Mouse (Mus musculus): ENCODE results near the gene Psmb9. TPM values are rescaled to one million over a fixed set of nuclear protein-coding genes. Genes with fewer than 3 reads are reported as not detected.
"Not testable (repeated sequence)": the region's sequence is repeated elsewhere in the genome, so short reads cannot be mapped to it uniquely, and the experiment has no call there.

Gene Psmb9
- polyA plus RNA-seq, 1 experiment from 2014 or later, result 0.63 TPM

- no peak for ATAC-seq (ENCODE audit: low read depth)
- Histone ChIP-seq H3K9ac (replicated peaks; ENCODE audit: low read depth, low read length) (no peak overlapping the region), H3K36me3 (ENCODE audit: control insufficient read depth, insufficient read depth, low read length) (no peaks in the 10 kb centered on the region), H3K27me3 (ENCODE audit: control insufficient read depth, insufficient read depth, low read length) (no peaks in the 10 kb centered on the region), H3K4me1 (ENCODE audit: control insufficient read depth, insufficient read depth, low read length) (no peaks in the 10 kb centered on the region), H3K4me3 (ENCODE audit: low read depth, low read length) (no peak overlapping the region), H3K9me3 (ENCODE audit: control insufficient read depth, low read length) (no peaks in the 10 kb centered on the region), H3K27ac (ENCODE audit: low read depth, low read length) (no peak overlapping the region), H3K4me2 (ENCODE audit: low read depth, low read length) (no peak overlapping the region)
- WGBS, result 45% methylated on average over 9 of the region's 9 CpGs
Observed at GRCm38 (mm10) chr17:34164202-34164895, 23.2 kb downstream of the Psmb9 start.

- H3K4me1 ChIP-seq (ENCODE audit: control insufficient read depth, insufficient read depth, low read length), result no peaks in the 10 kb centered on the region
- H3K4me3 ChIP-seq (ENCODE audit: low read depth, low read length), result no peak overlapping the region
- ATAC-seq (ENCODE audit: low read depth), result no peak
- H3K36me3 ChIP-seq (ENCODE audit: control insufficient read depth, insufficient read depth, low read length), result no peaks in the 10 kb centered on the region
- no peaks in the 10 kb centered on the region for H3K9me3 ChIP-seq (ENCODE audit: control insufficient read depth, low read length)
- H3K27ac ChIP-seq (ENCODE audit: low read depth, low read length), result no peak overlapping the region
- no peak overlapping the region for H3K9ac ChIP-seq (replicated peaks; ENCODE audit: low read depth, low read length)
- 58% methylated on average over 5 of the region's 5 CpGs for WGBS
- H3K4me2 ChIP-seq (ENCODE audit: low read depth, low read length), result no peak overlapping the region
- H3K27me3 ChIP-seq (ENCODE audit: control insufficient read depth, insufficient read depth, low read length), result no peaks in the 10 kb centered on the region
Observed at GRCm38 (mm10) chr17:34155534-34155933, 32.0 kb downstream of the Psmb9 start.

- Histone ChIP-seq H3K4me1 (ENCODE audit: control insufficient read depth, insufficient read depth, low read length) (no peaks in the 10 kb centered on the region), H3K9ac (replicated peaks; ENCODE audit: low read depth, low read length) (no peak within 1 kb of the TSS), H3K27ac (ENCODE audit: low read depth, low read length) (no peak within 1 kb of the TSS), H3K27me3 (ENCODE audit: control insufficient read depth, insufficient read depth, low read length) (no peaks in the 10 kb centered on the region), H3K9me3 (ENCODE audit: control insufficient read depth, low read length) (no peaks in the 10 kb centered on the region), H3K36me3 (ENCODE audit: control insufficient read depth, insufficient read depth, low read length) (no peaks in the 10 kb centered on the region), H3K4me3 (ENCODE audit: low read depth, low read length) (no peak within 1 kb of the TSS), H3K4me2 (ENCODE audit: low read depth, low read length) (no peak within 1 kb of the TSS)
- 67% methylated on average over 4 of the region's 4 CpGs for WGBS
- ATAC-seq (ENCODE audit: low read depth), result no peak
Observed at GRCm38 (mm10) chr17:34152923-34153322, 34.6 kb downstream of the Psmb9 start, which contains the start of gene H2-DMb1. TSS of gene H2-DMb1 (plus strand) at chr17:34153072.

- no peak overlapping the region for H3K4me2 ChIP-seq (ENCODE audit: low read depth, low read length)
- no peaks in the 10 kb centered on the region for H3K36me3 ChIP-seq (ENCODE audit: control insufficient read depth, insufficient read depth, low read length)
- ATAC-seq (ENCODE audit: low read depth), result no peak
- no peak overlapping the region for H3K27ac ChIP-seq (ENCODE audit: low read depth, low read length)
- no peaks in the 10 kb centered on the region for H3K4me1 ChIP-seq (ENCODE audit: control insufficient read depth, insufficient read depth, low read length)
- H3K9ac ChIP-seq (replicated peaks; ENCODE audit: low read depth, low read length), result no peak overlapping the region
- no peaks in the 10 kb centered on the region for H3K9me3 ChIP-seq (ENCODE audit: control insufficient read depth, low read length)
- peaks cover 5% of the 10 kb centered on the region; the same call in 1 of the 2 replicates for H3K27me3 ChIP-seq (ENCODE audit: control insufficient read depth, insufficient read depth, low read length)
- no peak overlapping the region for H3K4me3 ChIP-seq (ENCODE audit: low read depth, low read length)
- 73% methylated on average over 3 of the region's 3 CpGs for WGBS
Observed at GRCm38 (mm10) chr17:34144960-34145371, 42.6 kb downstream of the Psmb9 start.

- H3K9me3 ChIP-seq (ENCODE audit: control insufficient read depth, low read length); H3K27ac ChIP-seq (ENCODE audit: low read depth, low read length); ATAC-seq (ENCODE audit: low read depth); H3K36me3 ChIP-seq (ENCODE audit: control insufficient read depth, insufficient read depth, low read length); H3K4me1 ChIP-seq (ENCODE audit: control insufficient read depth, insufficient read depth, low read length); H3K9ac ChIP-seq (replicated peaks; ENCODE audit: low read depth, low read length); H3K4me2 ChIP-seq (ENCODE audit: low read depth, low read length); H3K4me3 ChIP-seq (ENCODE audit: low read depth, low read length): not testable (repeated sequence)
- WGBS, result 88% methylated on average over 4 of the region's 4 CpGs
- H3K27me3 ChIP-seq (ENCODE audit: control insufficient read depth, insufficient read depth, low read length), result peaks cover 10% of the 10 kb centered on the region
Observed at GRCm38 (mm10) chr17:34144221-34144620, 43.3 kb downstream of the Psmb9 start.

GRCm38 (mm10) chr17:34143461-34143860, 44.1 kb downstream of the Psmb9 start:
- 70% methylated on average over 3 of the region's 5 CpGs for WGBS
- ATAC-seq (ENCODE audit: low read depth), result no peak
- Histone ChIP-seq H3K36me3 (ENCODE audit: control insufficient read depth, insufficient read depth, low read length) (no peaks in the 10 kb centered on the region), H3K9ac (replicated peaks; ENCODE audit: low read depth, low read length) (no peak overlapping the region), H3K27ac (ENCODE audit: low read depth, low read length) (no peak overlapping the region), H3K27me3 (ENCODE audit: control insufficient read depth, insufficient read depth, low read length) (peaks cover 18% of the 10 kb centered on the region), H3K4me2 (ENCODE audit: low read depth, low read length) (no peak overlapping the region), H3K4me1 (ENCODE audit: control insufficient read depth, insufficient read depth, low read length) (0 out of 2 replicates have a peak, but pooled peaks cover 3% of the 10 kb centered on the region), H3K9me3 (ENCODE audit: control insufficient read depth, low read length) (no peaks in the 10 kb centered on the region), H3K4me3 (ENCODE audit: low read depth, low read length) (no peak overlapping the region)

- Histone ChIP-seq H3K9ac (replicated peaks; ENCODE audit: low read depth, low read length) (no peak within 1 kb of the TSS), H3K9me3 (ENCODE audit: control insufficient read depth, low read length) (no peaks in the 10 kb centered on the region), H3K4me2 (ENCODE audit: low read depth, low read length) (no peak within 1 kb of the TSS), H3K36me3 (ENCODE audit: control insufficient read depth, insufficient read depth, low read length) (no peaks in the 10 kb centered on the region), H3K27ac (ENCODE audit: low read depth, low read length) (no peak within 1 kb of the TSS), H3K27me3 (ENCODE audit: control insufficient read depth, insufficient read depth, low read length) (peaks cover 21% of the 10 kb centered on the region), H3K4me3 (ENCODE audit: low read depth, low read length) (no peak within 1 kb of the TSS), H3K4me1 (ENCODE audit: control insufficient read depth, insufficient read depth, low read length) (0 out of 2 replicates have a peak, but pooled peaks cover 3% of the 10 kb centered on the region)
- 39% methylated on average over 7 of the region's 7 CpGs for whole genome bisulfite sequencing
- ATAC-seq (ENCODE audit: low read depth), result no peak
Observed at GRCm38 (mm10) chr17:34143033-34143432, 44.5 kb downstream of the Psmb9 start, which contains the start of gene H2-DMb2. TSS of gene H2-DMb2 (plus strand) at chr17:34143307.

- H3K4me3 ChIP-seq (ENCODE audit: low read depth, low read length), result no peak overlapping the region
- peaks cover 21% of the 10 kb centered on the region for H3K27me3 ChIP-seq (ENCODE audit: control insufficient read depth, insufficient read depth, low read length)
- no peak overlapping the region for H3K9ac ChIP-seq (replicated peaks; ENCODE audit: low read depth, low read length)
- WGBS, result 82% methylated on average over 7 of the region's 7 CpGs
- no peak overlapping the region for H3K27ac ChIP-seq (ENCODE audit: low read depth, low read length)
- no peak overlapping the region for H3K4me2 ChIP-seq (ENCODE audit: low read depth, low read length)
- H3K4me1 ChIP-seq (ENCODE audit: control insufficient read depth, insufficient read depth, low read length), result 0 out of 2 replicates have a peak, but pooled peaks cover 3% of the 10 kb centered on the region
- H3K9me3 ChIP-seq (ENCODE audit: control insufficient read depth, low read length), result no peaks in the 10 kb centered on the region
- H3K36me3 ChIP-seq (ENCODE audit: control insufficient read depth, insufficient read depth, low read length), result no peaks in the 10 kb centered on the region
- ATAC-seq (ENCODE audit: low read depth), result no peak
Observed at GRCm38 (mm10) chr17:34142456-34143010, 45.0 kb downstream of the Psmb9 start.

- Histone ChIP-seq H3K4me1 (ENCODE audit: control insufficient read depth, insufficient read depth, low read length) (0 out of 2 replicates have a peak, but pooled peaks cover 3% of the 10 kb centered on the region), H3K4me2 (ENCODE audit: low read depth, low read length) (no peak overlapping the region), H3K27me3 (ENCODE audit: control insufficient read depth, insufficient read depth, low read length) (peaks cover 21% of the 10 kb centered on the region), H3K27ac (ENCODE audit: low read depth, low read length) (no peak overlapping the region), H3K36me3 (ENCODE audit: control insufficient read depth, insufficient read depth, low read length) (no peaks in the 10 kb centered on the region), H3K9me3 (ENCODE audit: control insufficient read depth, low read length) (no peaks in the 10 kb centered on the region), H3K4me3 (ENCODE audit: low read depth, low read length) (no peak overlapping the region), H3K9ac (replicated peaks; ENCODE audit: low read depth, low read length) (no peak overlapping the region)
- no peak for ATAC-seq (ENCODE audit: low read depth)
- WGBS, result 51% methylated on average over 4 of the region's 4 CpGs
Observed at GRCm38 (mm10) chr17:34141448-34141847, 46.1 kb downstream of the Psmb9 start.
